8 mouse cellular contexts compared by ENCODE assay signal in the genomic region with DNA sequence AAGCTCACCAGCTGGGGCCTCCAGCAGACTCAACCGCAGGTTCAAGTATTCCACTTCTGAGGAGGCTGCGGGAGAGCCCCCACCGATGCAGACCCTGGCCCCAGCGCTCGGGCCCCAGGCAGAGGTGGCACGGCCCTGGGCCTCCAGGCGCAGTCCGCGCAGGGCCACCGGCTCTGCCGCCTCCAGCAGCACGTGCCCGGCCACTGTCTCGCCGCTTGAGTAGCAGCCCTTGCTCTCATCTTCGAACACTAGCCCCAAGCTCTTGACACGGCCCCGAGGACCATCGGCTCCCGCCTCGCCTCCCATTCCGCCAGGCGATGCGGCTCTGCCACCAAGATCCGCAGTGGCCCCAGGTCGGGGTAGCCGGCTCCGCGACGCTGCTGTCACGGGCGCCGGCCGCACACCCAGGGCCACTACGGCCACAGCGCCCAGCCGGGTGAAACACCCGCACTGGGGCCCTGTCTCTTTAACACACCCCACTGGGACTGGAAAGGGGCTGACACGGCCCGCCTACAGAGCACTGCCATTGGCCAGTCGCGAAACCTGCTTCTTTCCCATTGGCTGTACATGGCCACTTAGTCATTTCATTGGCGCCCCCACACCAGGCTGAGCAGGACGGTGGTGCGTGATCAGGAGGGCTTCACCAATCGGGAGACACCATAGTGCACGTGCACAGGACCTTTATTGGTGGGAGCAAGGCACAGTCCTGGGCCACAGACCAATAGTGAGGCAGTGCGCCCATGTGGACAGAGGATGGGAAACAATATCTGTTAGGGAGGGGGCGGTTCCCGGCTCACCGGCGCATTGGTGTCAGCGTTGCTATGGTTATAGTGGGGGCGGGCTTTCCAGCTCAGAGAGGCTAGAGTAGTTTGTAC. TPM values are rescaled to one million over a fixed set of nuclear protein-coding genes. Genes with fewer than 3 reads are reported as not detected.
DNase-seq lines count a peak whose midpoint lies in the region; ATAC-seq lines count a peak whose summit lies in the region.

A gene (minus strand): TSS at position 481 of the 875 bp plus-strand sequence.

- under 1% methylated on average over 54 of the region's 54 CpGs for WGBS in forebrain, embryonic 11.5 days
- WGBS in heart, embryonic 15.5 days: 1% methylated on average over 54 of the region's 54 CpGs
- WGBS in liver, embryonic 12.5 days (ENCODE audit: insufficient replicate concordance): 1% methylated on average over 54 of the region's 54 CpGs
- WGBS in stomach, embryonic 14.5 days: under 1% methylated on average over 54 of the region's 54 CpGs

- peak within 1 kb of the TSS; percentile 70 for H3K9ac ChIP-seq in forebrain, embryonic 11.5 days (ENCODE audit: low read length)
- peak within 1 kb of the TSS; percentile 85 for H3K9ac ChIP-seq in heart, embryonic 15.5 days
- peak within 1 kb of the TSS; percentile 65 for H3K9ac ChIP-seq in liver, embryonic 12.5 days
- H3K9ac ChIP-seq in stomach, embryonic 14.5 days (replicated peaks; ENCODE audit: low read depth, low read length): peak within 1 kb of the TSS; percentile 82

- peak within 1 kb of the TSS; percentile 37; the same call in 1 of the 2 replicates for H3K27ac ChIP-seq in forebrain, embryonic 11.5 days (ENCODE audit: low read depth, low read length)
- H3K27ac ChIP-seq in heart, embryonic 15.5 days: peak within 1 kb of the TSS; percentile 86
- H3K27ac ChIP-seq in liver, embryonic 12.5 days: no peak within 1 kb of the TSS
- peak within 1 kb of the TSS; percentile 80 for H3K27ac ChIP-seq in stomach, embryonic 14.5 days (ENCODE audit: low read length)

- no peaks in the 10 kb centered on the region for H3K9me3 ChIP-seq in forebrain, embryonic 11.5 days (ENCODE audit: control insufficient read depth, low read length)
- no peaks in the 10 kb centered on the region for H3K9me3 ChIP-seq in heart, embryonic 15.5 days (replicated peaks)
- H3K9me3 ChIP-seq in liver, embryonic 12.5 days (replicated peaks): no peaks in the 10 kb centered on the region
- no peaks in the 10 kb centered on the region for H3K9me3 ChIP-seq in stomach, embryonic 14.5 days (ENCODE audit: control insufficient read depth, low read depth, low read length)

- peak; percentile 100 for ATAC-seq in forebrain, embryonic 11.5 days (replicated peaks; ENCODE audit: low FRiP score)
- ATAC-seq in heart, embryonic 15.5 days (replicated peaks; ENCODE audit: insufficient number of reproducible peaks, insufficient read depth, low FRiP score, low read depth): peak; percentile 100
- peak; percentile 100 for ATAC-seq in liver, embryonic 12.5 days
- peak; percentile 100 for ATAC-seq in stomach, embryonic 14.5 days (ENCODE audit: insufficient number of reproducible peaks, insufficient read depth, low FRiP score, low read depth)

- DNase-seq in CD4-positive, CD25-positive, alpha-beta regulatory T cell, adult 2 months (ENCODE audit: low read depth, low spot score): peak; percentile 96
- peak; percentile 90 for DNase-seq in c-Kit-positive CD71-positive TER-119-positive erythroid progenitor cells, embryonic 14.5 days (ENCODE audit: low spot score)
- peak; percentile 97 for DNase-seq in forebrain, embryonic 11.5 days (ENCODE audit: low spot score)
- peak; percentile 99 for DNase-seq in kidney, postnatal 14 days
- DNase-seq in natural killer cell, adult 2 months (ENCODE audit: low spot score in 2 of 2): peak; percentile 91 to 99

- peak within 1 kb of the TSS; percentile 83 for H3K4me2 ChIP-seq in forebrain, embryonic 11.5 days (ENCODE audit: low read depth, low read length, severe bottlenecking)
- H3K4me2 ChIP-seq in heart, embryonic 15.5 days: peak within 1 kb of the TSS; percentile 97
- peak within 1 kb of the TSS; percentile 86 for H3K4me2 ChIP-seq in liver, embryonic 12.5 days
- peak within 1 kb of the TSS; percentile 87 for H3K4me2 ChIP-seq in stomach, embryonic 14.5 days (replicated peaks; ENCODE audit: low read depth, low read length)

- H3K4me3 ChIP-seq in forebrain, embryonic 11.5 days (ENCODE audit: low read depth, low read length): peak within 1 kb of the TSS; percentile 72
- peak within 1 kb of the TSS; percentile 90 for H3K4me3 ChIP-seq in heart, embryonic 15.5 days
- H3K4me3 ChIP-seq in liver, embryonic 12.5 days: peak within 1 kb of the TSS; percentile 66
- H3K4me3 ChIP-seq in stomach, embryonic 14.5 days (ENCODE audit: low read depth, low read length): peak within 1 kb of the TSS; percentile 84

- H3K36me3 ChIP-seq in forebrain, embryonic 11.5 days (ENCODE audit: control insufficient read depth, insufficient read depth, low read length): no peaks in the 10 kb centered on the region
- peaks cover 9% of the 10 kb centered on the region for H3K36me3 ChIP-seq in heart, embryonic 15.5 days
- H3K36me3 ChIP-seq in liver, embryonic 12.5 days: peaks cover 4% of the 10 kb centered on the region; the same call in 1 of the 2 replicates
- H3K36me3 ChIP-seq in stomach, embryonic 14.5 days (ENCODE audit: control insufficient read depth, insufficient read depth, low read length): peaks cover 5% of the 10 kb centered on the region; the same call in 1 of the 2 replicates

- H3K27me3 ChIP-seq in forebrain, embryonic 11.5 days (ENCODE audit: control insufficient read depth, insufficient read depth, low read length): no peaks in the 10 kb centered on the region
- no peaks in the 10 kb centered on the region for H3K27me3 ChIP-seq in heart, embryonic 15.5 days
- no peaks in the 10 kb centered on the region for H3K27me3 ChIP-seq in liver, embryonic 12.5 days (replicated peaks)
- no peaks in the 10 kb centered on the region for H3K27me3 ChIP-seq in stomach, embryonic 14.5 days (ENCODE audit: control insufficient read depth, insufficient read depth, low read length)

- H3K4me1 ChIP-seq in forebrain, embryonic 11.5 days (replicated peaks; ENCODE audit: control insufficient read depth, insufficient read depth, low read length): peaks cover 2% of the 10 kb centered on the region; the same call in 1 of the 2 replicates
- H3K4me1 ChIP-seq in heart, embryonic 15.5 days (replicated peaks): peaks cover 17% of the 10 kb centered on the region
- H3K4me1 ChIP-seq in liver, embryonic 12.5 days: peaks cover 19% of the 10 kb centered on the region
- peaks cover 5% of the 10 kb centered on the region; the same call in 1 of the 2 replicates for H3K4me1 ChIP-seq in stomach, embryonic 14.5 days (ENCODE audit: control insufficient read depth, insufficient read depth, low read length)

RNA-seq across cellular contexts. Expression of the gene that starts here (rescaled TPM):
- polyA plus RNA-seq in forebrain, embryonic 11.5 days (2014; fragmentation: Nextera tagmentation; extraction: Ambion mirVana): 16.6 and 18.6 TPM in 2 replicates
- polyA plus RNA-seq in heart, embryonic 15.5 days (2015; fragmentation: Nextera tagmentation; extraction: Ambion mirVana): 10.9 and 13.3 TPM in 2 replicates
- 5.1 and 5.7 TPM in 2 replicates for polyA plus RNA-seq in liver, embryonic 12.5 days (2016; fragmentation: Nextera tagmentation; extraction: Ambion mirVana)
- polyA plus RNA-seq in stomach, embryonic 14.5 days (2014; fragmentation: Nextera tagmentation; extraction: Ambion mirVana): 22.2 and 25.8 TPM in 2 replicates
